Mouse (Mus musculus) brain, embryonic 14.5 days (tissue): ENCODE measurements around the gene Chchd1. TPM values are rescaled to one million over a fixed set of nuclear protein-coding genes. Genes with fewer than 3 reads are reported as not detected.

Experiments used
- DNase-seq: peaks from one replicate; pipeline ENCODE4 v3.0.0-alpha.2; 2011; ENCODE audit warnings: low read depth
- CTCF ChIP-seq: fragments of 200-500 bp; IDR thresholded peaks from 2 replicates; pipeline ENCODE4 v1.5.1; 2012; ENCODE audit warnings: inconsistent platforms, mild to moderate bottlenecking, moderate library complexity, borderline replicate concordance; ENCODE audit not compliant: insufficient read depth, insufficient read length; ENCODE audit errors: extremely low read depth
- POLR2A ChIP-seq: fragments of 200-500 bp; IDR thresholded peaks from 2 replicates; pipeline ENCODE4 v1.6.1; 2012; ENCODE audit warnings: mild to moderate bottlenecking, inconsistent platforms, borderline replicate concordance; ENCODE audit not compliant: poor library complexity, insufficient read depth, insufficient read length, severe bottlenecking; ENCODE audit errors: extremely low read depth
- polyA plus RNA-seq: library from polyadenylated mRNA; depleted of rRNA; stranded (reverse); fragments of >200 nt; gene quantifications from 2 replicates; pipeline ENCODE4 v1.2.3, GENCODE M21; 2012

Gene Chchd1
- polyA plus RNA-seq, 1 experiment, result 95.3 TPM

DNA sequence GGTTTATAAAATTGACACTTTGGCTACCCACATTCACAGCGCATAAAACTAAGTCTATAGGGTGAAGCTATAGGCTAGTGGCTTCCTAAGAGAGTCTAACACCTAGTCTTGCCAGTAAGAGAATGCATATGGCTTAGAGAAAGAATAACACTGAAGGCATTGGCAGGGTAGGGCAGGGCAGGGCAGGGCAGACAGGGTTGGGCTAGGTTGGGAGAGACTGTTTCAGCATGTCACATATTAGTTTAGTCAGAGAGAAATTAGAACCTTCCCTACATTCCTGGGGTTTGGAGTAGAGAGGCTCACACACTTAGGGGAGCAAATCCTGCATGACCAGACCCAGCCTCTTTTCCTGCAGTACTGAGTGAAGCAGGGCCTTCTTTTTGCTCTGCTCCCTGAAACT, 35.3 kb upstream of the Chchd1 start:
- no peak for DNase-seq
- no peak for TF ChIP-seq POLR2A
- no peak for TF ChIP-seq CTCF

- TF ChIP-seq POLR2A, result no peak
- TF ChIP-seq CTCF, result no peak
- DNase-seq, result no peak
These were observed 34.5 kb upstream of the Chchd1 start, which contains the start of gene Synpo2l for GRCm38 (mm10) chr14:20668154-20668810. TSS of gene Synpo2l (minus strand) at chr14:20668354.

GRCm38 (mm10) chr14:20672990-20673389, 29.8 kb upstream of the Chchd1 start:
- TF ChIP-seq POLR2A, result no peak
- peak; percentile 32; the same call in 1 of the 2 replicates for TF ChIP-seq CTCF
- peak; percentile 32 for DNase-seq

- no peak for TF ChIP-seq CTCF
- TF ChIP-seq POLR2A, result no peak
- no peak for DNase-seq
These were observed 29.1 kb upstream of the Chchd1 start for GRCm38 (mm10) chr14:20673735-20674063.

DNA sequence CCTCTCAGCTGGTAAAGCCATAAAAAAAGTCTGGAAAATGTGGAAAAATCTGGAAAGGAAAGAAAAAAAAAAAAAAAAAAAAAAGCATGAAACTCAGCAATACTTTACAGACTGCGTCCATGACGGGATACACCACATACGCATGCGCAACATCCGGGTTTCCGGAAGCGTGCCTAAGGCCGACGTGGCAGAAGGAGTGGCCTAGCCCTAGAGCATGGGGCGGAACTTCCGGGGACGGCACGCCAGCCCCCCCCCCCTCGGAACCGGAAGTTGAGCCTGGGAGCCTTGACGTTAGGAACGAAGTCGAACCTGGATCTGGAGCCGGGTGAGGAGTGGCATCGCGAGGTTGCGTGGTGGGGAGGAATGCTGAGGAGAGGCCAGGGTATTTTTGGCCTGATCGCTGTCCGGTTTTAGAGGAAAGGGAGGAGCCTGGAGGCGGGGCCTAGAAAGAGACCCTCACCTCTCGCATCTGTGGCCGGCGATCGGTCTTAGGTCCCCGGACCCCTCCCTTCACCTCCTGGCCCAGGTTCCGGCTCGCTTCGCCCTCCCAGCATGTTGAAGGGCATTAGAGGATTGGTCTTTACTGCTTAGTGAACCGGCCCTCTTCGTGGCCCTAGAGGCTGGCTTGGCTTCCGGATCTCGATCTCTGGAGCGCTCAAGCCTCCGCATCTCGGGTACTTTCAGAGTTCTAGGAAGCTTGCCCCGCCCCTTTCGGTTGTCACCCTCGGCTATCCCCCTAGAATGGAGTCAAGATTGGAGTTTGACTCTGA, 28.6 kb upstream of the Chchd1 start, which contains the start of gene Sec24c:
TSS of gene Sec24c (plus strand) at position 245 of the 770 bp plus-strand sequence.
- DNase-seq, result peak; percentile 99
- TF ChIP-seq POLR2A, result peak; percentile 23; the same call in 1 of the 2 replicates
- TF ChIP-seq CTCF, result no peak

DNA sequence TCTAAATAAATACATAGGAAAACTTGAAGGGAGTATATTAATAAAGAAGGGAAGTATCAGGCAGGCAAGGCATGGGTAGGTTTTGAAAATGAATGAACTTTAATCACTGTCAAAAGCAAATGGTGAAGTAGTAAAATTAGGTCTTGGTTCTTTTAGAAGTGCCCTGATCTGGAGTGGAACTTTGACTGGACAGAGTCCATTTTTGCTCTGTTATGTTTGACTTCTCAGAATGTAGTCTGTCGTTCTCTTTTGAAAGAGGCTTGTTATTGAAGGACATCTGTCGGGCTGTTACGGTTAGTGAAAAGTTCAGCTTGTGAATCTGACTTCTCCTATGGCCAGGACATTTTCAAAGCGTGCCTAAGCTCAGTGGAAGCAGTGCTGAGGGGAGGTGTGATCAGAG, 24.9 kb upstream of the Chchd1 start:
- no peak for DNase-seq
- TF ChIP-seq POLR2A (no peak), CTCF (no peak)

- DNase-seq, result no peak
- TF ChIP-seq POLR2A (no peak), CTCF (no peak)
These were observed 21.1 kb upstream of the Chchd1 start for GRCm38 (mm10) chr14:20681742-20682141.

GRCm38 (mm10) chr14:20682498-20682897, 20.3 kb upstream of the Chchd1 start:
- no peak for DNase-seq
- TF ChIP-seq CTCF (no peak), POLR2A (no peak)

GRCm38 (mm10) chr14:20686576-20686975, 16.2 kb upstream of the Chchd1 start:
- TF ChIP-seq CTCF (no peak), POLR2A (no peak)
- no peak for DNase-seq

- DNase-seq, result no peak
- no peak for TF ChIP-seq CTCF
- TF ChIP-seq POLR2A, result no peak
These were observed 13.8 kb upstream of the Chchd1 start for GRCm38 (mm10) chr14:20689009-20689408.

- TF ChIP-seq CTCF (no peak), POLR2A (no peak)
- DNase-seq, result no peak
These were observed 11.0 kb upstream of the Chchd1 start for GRCm38 (mm10) chr14:20691772-20692171.

DNA sequence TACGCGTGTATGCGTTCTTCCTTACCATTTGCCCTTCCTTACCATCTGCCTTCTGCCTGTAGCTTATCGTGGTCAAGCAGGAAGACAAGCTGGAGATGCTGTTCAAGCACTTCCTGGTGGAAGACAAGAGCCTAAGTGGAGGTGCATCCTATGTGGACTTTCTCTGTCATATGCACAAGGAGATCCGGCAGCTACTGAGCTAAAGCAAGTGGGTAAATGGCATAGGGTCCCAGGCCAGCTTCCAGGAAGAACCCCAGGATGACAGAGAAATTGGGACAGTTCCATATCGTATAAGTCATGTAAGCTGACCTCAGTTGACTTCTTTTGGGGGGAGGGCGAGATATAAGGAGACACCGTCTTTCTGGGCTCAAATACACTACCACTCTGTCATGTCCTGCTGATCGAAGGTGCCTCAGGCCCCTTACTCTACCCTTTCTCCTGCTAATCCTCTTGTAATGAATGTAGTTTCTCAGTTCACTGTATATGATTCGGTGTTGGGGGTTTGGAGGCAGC, 9.2 kb upstream of the Chchd1 start:
- no peak for DNase-seq
- TF ChIP-seq POLR2A, result no peak
- no peak for TF ChIP-seq CTCF
